Mouse (Mus musculus) lung, postnatal 0 days (tissue): Measurements from ENCODE around the gene Pdgfd. TPM values are rescaled to one million over a fixed set of nuclear protein-coding genes. Genes with fewer than 3 reads are reported as not detected.

Experiments
- ATAC-seq: fragments of 200-750 bp; cut with Nextera tagmentation; 2 replicates; pipeline ENCODE4 v1.8.0; 2017; ENCODE audit warnings: moderate library complexity
- DNase-seq: peaks from one replicate; pipeline ENCODE4 v3.0.0-alpha.2; 2016; ENCODE audit warnings: low spot score
- H3K27ac ChIP-seq: fragments of 300-500 bp; sonication (generic); 2 replicates; pipeline ENCODE4 v1.5.1; 2014; ENCODE audit warnings: antibody characterized with exemption, mild to moderate bottlenecking, low read length, mixed read lengths
- H3K27me3 ChIP-seq: fragments of 300-500 bp; sonication (generic); replicated peaks from 2 replicates; pipeline ENCODE4 v1.6.1; 2014; ENCODE audit warnings: low read length, mixed read lengths; ENCODE audit not compliant: insufficient read depth
- H3K36me3 ChIP-seq: fragments of 300-500 bp; sonication (generic); 2 replicates; pipeline ENCODE4 v1.6.1; 2014; ENCODE audit warnings: low read length, mixed read lengths; ENCODE audit not compliant: insufficient read depth
- H3K4me1 ChIP-seq: fragments of 300-500 bp; sonication (generic); 2 replicates; pipeline ENCODE4 v1.6.1; 2014; ENCODE audit warnings: antibody characterized with exemption, low read depth, low read length, mixed read lengths; ENCODE audit not compliant: insufficient read depth
- H3K4me2 ChIP-seq: fragments of 300-500 bp; sonication (generic); replicated peaks from 2 replicates; pipeline ENCODE4 v1.6.1; 2014; ENCODE audit warnings: low read depth, mild to moderate bottlenecking, low read length, moderate library complexity, mixed read lengths
- H3K4me3 ChIP-seq: fragments of 300-500 bp; sonication (generic); 2 replicates; pipeline ENCODE4 v1.5.1; 2014; ENCODE audit warnings: low read depth, low read length
- H3K9ac ChIP-seq: fragments of 300-500 bp; sonication (generic); replicated peaks from 2 replicates; pipeline ENCODE4 v1.6.1; 2014; ENCODE audit warnings: low read depth, mild to moderate bottlenecking
- H3K9me3 ChIP-seq: fragments of 300-500 bp; sonication (generic); 2 replicates; pipeline ENCODE4 v1.6.1; 2016; ENCODE audit warnings: low read length, mixed read lengths
- CTCF ChIP-seq: IDR thresholded peaks from 2 replicates; pipeline ENCODE4 v1.5.1; 2016; ENCODE audit warnings: antibody characterized with exemption, mild to moderate bottlenecking
- EP300 ChIP-seq: IDR thresholded peaks from 2 replicates; pipeline ENCODE4 v1.6.1; 2016; ENCODE audit warnings: antibody characterized with exemption, mild to moderate bottlenecking, control low read depth
- WGBS: fragments of 180-500 bp; shearing (Covaris S2); extraction: QIAGEN DNeasy Blood & Tissue Kit; methylation state at CpG from one replicate; pipeline ENCODE4 v1.1.7; 2014; 5-methylcytosine and 5-hydroxymethylcytosine counted together
- polyA plus RNA-seq: library from polyadenylated mRNA; unstranded; fragments of >200 nt; fragmentation: Nextera tagmentation; extraction: Ambion mirVana; gene quantifications from 2 replicates; pipeline ENCODE4 v1.2.1, GENCODE M21; 2015

Pdgfd gene
- polyA plus RNA-seq, 1 experiment from 2014 or later = 5.6 TPM

DNA sequence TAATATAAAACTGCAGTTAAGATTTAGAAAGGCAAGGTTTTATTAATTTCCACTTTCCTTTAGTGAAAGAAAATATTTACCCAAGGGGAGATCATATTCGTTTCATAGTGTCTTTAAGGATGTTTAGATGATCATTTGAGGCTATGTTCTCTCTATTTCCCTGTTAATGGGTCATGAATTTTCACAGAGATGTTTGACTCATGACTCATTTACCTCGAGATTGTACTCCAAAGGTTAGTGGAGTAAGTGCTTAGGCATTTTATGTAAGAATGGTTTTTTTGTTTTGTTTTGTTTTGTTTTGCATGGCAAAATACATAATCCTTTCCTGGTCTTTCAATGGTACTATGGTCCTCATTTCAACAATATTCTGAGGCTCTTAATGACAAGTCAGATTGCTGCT is 167.9 kb downstream of the Pdgfd start:
- no peak overlapping the region for H3K27ac ChIP-seq
- H3K4me1 ChIP-seq = no peaks in the 10 kb centered on the region
- H3K4me2 ChIP-seq = no peak overlapping the region
- no peak for TF ChIP-seq EP300
- TF ChIP-seq CTCF = no peak
- ATAC-seq (no peak), DNase-seq (no peak)
- H3K27me3 ChIP-seq = no peaks in the 10 kb centered on the region
- H3K36me3 ChIP-seq = no peaks in the 10 kb centered on the region
- 32% methylated on average over 2 of the region's 2 CpGs for WGBS
- no peaks in the 10 kb centered on the region for H3K9me3 ChIP-seq
- H3K9ac ChIP-seq = no peak overlapping the region
- no peak overlapping the region for H3K4me3 ChIP-seq

DNA sequence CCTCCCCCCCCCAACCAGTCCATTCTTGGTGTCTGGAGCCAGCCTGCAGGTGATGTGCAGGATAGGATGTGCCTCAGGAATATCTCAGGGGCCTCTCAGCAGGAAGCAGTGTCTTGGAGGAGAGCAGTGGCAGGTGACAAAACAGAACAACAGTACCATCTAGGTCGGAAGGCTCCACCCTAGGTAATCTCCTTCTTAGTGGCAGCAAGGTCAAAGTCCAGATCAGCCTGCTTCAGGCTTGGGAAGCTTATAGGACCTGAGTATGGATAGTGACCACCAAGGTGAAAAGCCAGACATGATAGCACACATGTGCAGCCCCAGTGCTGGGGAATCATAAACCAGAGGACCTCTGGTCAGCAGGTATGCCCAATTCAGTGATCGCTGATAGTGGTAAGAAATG is 169.5 kb downstream of the Pdgfd start:
- Histone ChIP-seq H3K9ac (no peak overlapping the region), H3K27ac (no peak overlapping the region), H3K9me3 (no peaks in the 10 kb centered on the region), H3K27me3 (no peaks in the 10 kb centered on the region), H3K4me1 (no peaks in the 10 kb centered on the region), H3K4me2 (no peak overlapping the region), H3K36me3 (no peaks in the 10 kb centered on the region), H3K4me3 (no peak overlapping the region)
- TF ChIP-seq EP300 = no peak
- TF ChIP-seq CTCF = no peak
- DNase-seq (no peak), ATAC-seq (no peak)
- 84% methylated on average over 2 of the region's 2 CpGs for WGBS

GRCm38 (mm10) chr9:6338344-6338743 is 170.0 kb downstream of the Pdgfd start:
- Histone ChIP-seq H3K4me3 (no peak overlapping the region), H3K4me1 (no peaks in the 10 kb centered on the region), H3K4me2 (no peak overlapping the region), H3K9me3 (no peaks in the 10 kb centered on the region), H3K36me3 (no peaks in the 10 kb centered on the region), H3K27ac (no peak overlapping the region), H3K27me3 (no peaks in the 10 kb centered on the region), H3K9ac (no peak overlapping the region)
- ATAC-seq = no peak
- TF ChIP-seq CTCF (no peak), EP300 (no peak)
- WGBS = 84% methylated on average over 3 of the region's 3 CpGs
- DNase-seq = no peak

- H3K27ac ChIP-seq = no peak overlapping the region
- no peaks in the 10 kb centered on the region for H3K4me1 ChIP-seq
- no peaks in the 10 kb centered on the region for H3K36me3 ChIP-seq
- no peak overlapping the region for H3K9ac ChIP-seq
- H3K4me3 ChIP-seq = no peak overlapping the region
- H3K4me2 ChIP-seq = no peak overlapping the region
- WGBS = 65% methylated on average over 1 of the region's 1 CpGs
- ATAC-seq (no peak), DNase-seq (no peak)
- TF ChIP-seq EP300 (no peak), CTCF (no peak)
- no peaks in the 10 kb centered on the region for H3K27me3 ChIP-seq
- H3K9me3 ChIP-seq = no peaks in the 10 kb centered on the region
Observed at GRCm38 (mm10) chr9:6339394-6339793, 171.0 kb downstream of the Pdgfd start.

- H3K27ac ChIP-seq = no peak overlapping the region
- ATAC-seq = no peak
- H3K4me3 ChIP-seq = no peak overlapping the region
- H3K27me3 ChIP-seq = no peaks in the 10 kb centered on the region
- H3K4me1 ChIP-seq = 0 out of 2 replicates have a peak, but pooled peaks cover 3% of the 10 kb centered on the region
- no peak overlapping the region for H3K9ac ChIP-seq
- no peaks in the 10 kb centered on the region for H3K36me3 ChIP-seq
- no peak overlapping the region for H3K4me2 ChIP-seq
- DNase-seq = no peak
- no peaks in the 10 kb centered on the region for H3K9me3 ChIP-seq
- TF ChIP-seq CTCF (no peak), EP300 (no peak)
Observed at GRCm38 (mm10) chr9:6340750-6341149, 172.4 kb downstream of the Pdgfd start.

DNA sequence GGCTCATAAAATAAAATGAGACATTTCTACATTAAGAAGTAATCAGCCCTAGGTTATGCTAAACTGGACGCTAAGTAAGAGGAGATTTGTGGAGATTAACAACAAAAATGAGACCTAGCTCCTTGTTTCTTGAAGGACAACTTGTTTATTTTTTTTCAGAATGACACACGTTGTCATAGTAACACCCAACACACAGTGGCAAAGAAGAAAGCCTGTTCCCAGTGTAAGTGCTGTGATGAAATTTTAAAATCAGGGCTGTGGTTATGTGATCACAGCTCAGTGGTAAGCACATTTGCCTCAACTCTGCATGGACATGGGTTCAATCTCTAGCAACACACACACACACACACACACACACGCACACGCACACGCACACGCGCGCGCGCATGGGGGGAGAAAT is 174.5 kb downstream of the Pdgfd start:
- 86% methylated on average over 10 of the region's 10 CpGs for WGBS
- ATAC-seq (peak; percentile 44), DNase-seq (peak; percentile 22)
- Histone ChIP-seq H3K4me2 (no peak overlapping the region), H3K4me3 (no peak overlapping the region), H3K27ac (no peak overlapping the region), H3K9me3 (no peaks in the 10 kb centered on the region), H3K36me3 (no peaks in the 10 kb centered on the region), H3K27me3 (no peaks in the 10 kb centered on the region), H3K4me1 (0 out of 2 replicates have a peak, but pooled peaks cover 3% of the 10 kb centered on the region), H3K9ac (no peak overlapping the region)
- TF ChIP-seq EP300 = no peak

DNA sequence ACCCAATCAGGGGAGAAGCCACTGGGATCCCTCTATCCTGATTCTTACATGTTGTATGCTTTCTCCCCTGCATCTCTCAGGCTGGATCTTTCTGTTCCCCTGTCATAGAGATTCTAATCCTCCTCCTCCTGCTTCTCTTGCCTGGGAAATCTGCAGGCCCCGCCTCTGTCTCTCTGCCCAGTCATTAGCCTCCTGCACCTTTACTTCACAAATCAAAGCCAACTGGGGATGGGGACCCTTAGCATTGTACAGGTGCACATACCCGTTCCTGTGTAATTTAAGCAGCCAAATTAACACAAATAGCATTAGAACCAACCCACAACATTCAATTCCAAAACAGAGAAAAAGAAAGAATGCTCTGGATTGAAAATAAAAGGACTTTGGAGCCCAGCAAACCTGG is 176.1 kb downstream of the Pdgfd start:
- 59% methylated on average over 2 of the region's 2 CpGs for WGBS
- Histone ChIP-seq H3K4me3 (no peak overlapping the region), H3K36me3 (no peaks in the 10 kb centered on the region), H3K9ac (no peak overlapping the region), H3K4me2 (no peak overlapping the region), H3K27me3 (no peaks in the 10 kb centered on the region), H3K4me1 (0 out of 2 replicates have a peak, but pooled peaks cover 3% of the 10 kb centered on the region), H3K27ac (no peak overlapping the region), H3K9me3 (no peaks in the 10 kb centered on the region)
- TF ChIP-seq EP300 = no peak
- no peak for ATAC-seq
- DNase-seq = no peak
